8 mouse cellular contexts compared by ENCODE assay signal in genomic region chr9:65109132-65110072, GRCm38 (mm10). TPM values are rescaled to one million over a fixed set of nuclear protein-coding genes. Genes with fewer than 3 reads are reported as not detected.
DNase-seq lines count a peak whose midpoint lies in the region; ATAC-seq lines count a peak whose summit lies in the region.

No protein-coding gene starts in this region.

- H3K9ac ChIP-seq in heart, embryonic 14.5 days (ENCODE audit: low read length) = peak overlapping the region; percentile 61
- H3K9ac ChIP-seq in neural tube, embryonic 14.5 days (replicated peaks; ENCODE audit: low read depth, low read length) = peak overlapping the region; percentile 17; the same call in 1 of the 2 replicates

- no peaks in the 10 kb centered on the region for H3K27me3 ChIP-seq in heart, embryonic 14.5 days (ENCODE audit: control insufficient read depth, insufficient read depth, low read length)
- H3K27me3 ChIP-seq in limb, embryonic 10.5 days (ENCODE audit: low read depth, poor library complexity, severe bottlenecking) = peaks cover 7% of the 10 kb centered on the region
- H3K27me3 ChIP-seq in neural tube, embryonic 14.5 days (ENCODE audit: control insufficient read depth, insufficient read depth, low read length) = no peaks in the 10 kb centered on the region

- DNase-seq in heart, adult 18-20 months = no peak
- DNase-seq in cerebellum, postnatal 10 days = peak; percentile 80 to 88
- DNase-seq in gastrocnemius, postnatal 25 days = peak; percentile 61
- peak; percentile 63 for DNase-seq in limb, embryonic 10.5 days (ENCODE audit: low spot score)
- DNase-seq in kidney, postnatal 36 days = no peak

- H3K9me3 ChIP-seq in heart, embryonic 14.5 days (ENCODE audit: control insufficient read depth, low read length) = no peaks in the 10 kb centered on the region
- no peaks in the 10 kb centered on the region for H3K9me3 ChIP-seq in limb, embryonic 10.5 days (replicated peaks)
- H3K9me3 ChIP-seq in neural tube, embryonic 14.5 days (ENCODE audit: control insufficient read depth, low read length) = no peaks in the 10 kb centered on the region

- 18% methylated on average over 24 of the region's 24 CpGs for WGBS in heart, embryonic 14.5 days
- 10% methylated on average over 24 of the region's 24 CpGs for WGBS in limb, embryonic 10.5 days
- 11% methylated on average over 24 of the region's 24 CpGs for WGBS in neural tube, embryonic 14.5 days

- peak overlapping the region; percentile 59 for H3K4me2 ChIP-seq in heart, embryonic 14.5 days (ENCODE audit: low read length)
- H3K4me2 ChIP-seq in neural tube, embryonic 14.5 days (ENCODE audit: low read depth, low read length) = peak overlapping the region; percentile 39

- peak overlapping the region in 1 of 2 experiments; percentile 53; a peak in 2 of 4 replicates for H3K27ac ChIP-seq in heart, embryonic 14.5 days (replicated peaks in 1 of 2; ENCODE audit: control insufficient read depth in 1 of 2, insufficient read depth in 1 of 2, low read depth in 2 of 2, low read length in 2 of 2)
- peak overlapping the region; percentile 70 for H3K27ac ChIP-seq in limb, embryonic 10.5 days
- peak overlapping the region; percentile 53 for H3K27ac ChIP-seq in neural tube, embryonic 14.5 days (ENCODE audit: low read depth, low read length)

- no peaks in the 10 kb centered on the region for H3K36me3 ChIP-seq in heart, embryonic 14.5 days (ENCODE audit: control insufficient read depth, insufficient read depth, low read length)
- H3K36me3 ChIP-seq in limb, embryonic 10.5 days = peaks cover 6% of the 10 kb centered on the region; the same call in 1 of the 2 replicates
- H3K36me3 ChIP-seq in neural tube, embryonic 14.5 days (ENCODE audit: control insufficient read depth, insufficient read depth, low read length) = no peaks in the 10 kb centered on the region

- peaks cover 6 to 10% of the 10 kb centered on the region in 2 experiments for H3K4me1 ChIP-seq in heart, embryonic 14.5 days (ENCODE audit: control insufficient read depth in 2 of 2, insufficient read depth in 2 of 2, low read length in 2 of 2)
- H3K4me1 ChIP-seq in limb, embryonic 10.5 days = peaks cover 31% of the 10 kb centered on the region
- peaks cover 8% of the 10 kb centered on the region; the same call in 1 of the 2 replicates for H3K4me1 ChIP-seq in neural tube, embryonic 14.5 days (ENCODE audit: control insufficient read depth, insufficient read depth, low read length)

- no peak for ATAC-seq in heart, embryonic 14.5 days (ENCODE audit: insufficient number of reproducible peaks, insufficient read depth, low FRiP score, low read depth)
- ATAC-seq in neural tube, embryonic 14.5 days (ENCODE audit: low read depth) = peak; percentile 79; the same call in 1 of the 2 replicates
- ATAC-seq in monocyte, adult 5-6 weeks (replicated peaks; ENCODE audit: insufficient number of reproducible peaks, low FRiP score, low TSS enrichment, poor library complexity, severe bottlenecking) = no peak

- H3K4me3 ChIP-seq in heart, embryonic 14.5 days (ENCODE audit: control insufficient read depth in 1 of 2, insufficient read depth in 1 of 2, low read depth in 1 of 2, low read length in 2 of 2) = peak overlapping the region; percentile 15 to 18; a peak in 3 of 4 replicates
- peak overlapping the region; percentile 35 for H3K4me3 ChIP-seq in limb, embryonic 10.5 days
- no peak overlapping the region for H3K4me3 ChIP-seq in neural tube, embryonic 14.5 days (ENCODE audit: low read depth, low read length)

RNA-seq across cellular contexts. Expression of gene Igdcc4, which starts 8.1 kb away (rescaled TPM):
- polyA plus RNA-seq in heart, embryonic 14.5 days (2014; fragmentation: Nextera tagmentation; extraction: Ambion mirVana) = 12.3 and 15.7 TPM in 2 replicates
- total RNA-seq in heart, adult 18-20 months (2021) = 10 to 100 TPM; 12.3 to 13.8 TPM
- 10 to 100 TPM; 26.4 to 27.3 TPM for total RNA-seq in gastrocnemius, postnatal 25 days (2021)
- 11.1 and 11.2 TPM in 2 replicates for polyA plus RNA-seq in limb, embryonic 10.5 days (2016; fragmentation: Nextera tagmentation; extraction: Ambion mirVana)
- 15.6 and 19.4 TPM in 2 replicates for polyA plus RNA-seq in neural tube, embryonic 14.5 days (2014; fragmentation: Nextera tagmentation; extraction: Ambion mirVana)
- total RNA-seq in monocyte, adult 5-6 weeks (2017) = 0.19 TPM in 2 of 3 replicates, not detected in the other

RNA-seq across cellular contexts. Expression of gene Igdcc3, which starts 31.6 kb away (rescaled TPM):
- 0.36 and 0.63 TPM in 2 replicates for polyA plus RNA-seq in heart, embryonic 14.5 days (2014; fragmentation: Nextera tagmentation; extraction: Ambion mirVana)
- total RNA-seq in heart, adult 18-20 months (2021) = under 1 TPM; 0.15 to 0.18 TPM
- under 1 TPM; 0.21 to 0.33 TPM for total RNA-seq in gastrocnemius, postnatal 25 days (2021)
- polyA plus RNA-seq in limb, embryonic 10.5 days (2016; fragmentation: Nextera tagmentation; extraction: Ambion mirVana) = 230 and 420 TPM in 2 replicates
- 9.9 and 10.1 TPM in 2 replicates for polyA plus RNA-seq in neural tube, embryonic 14.5 days (2014; fragmentation: Nextera tagmentation; extraction: Ambion mirVana)
- total RNA-seq in monocyte, adult 5-6 weeks (2017) = not detected in 3 replicates

Comparison
In these comparisons a context has a peak if more than half of its experiments do, and no peak if none do; other contexts are left out.
1. DNase-seq: peak in cerebellum, postnatal 10 days (2 of 2), gastrocnemius, postnatal 25 days (single experiment) and limb, embryonic 10.5 days (single experiment); none in heart, adult 18-20 months (0 of 2) and kidney, postnatal 36 days (0 of 2).
2. RNA of gene Igdcc4, which starts 8.1 kb away (total RNA-seq): 26.4 to 27.3 TPM in gastrocnemius, postnatal 25 days and 12.3 to 13.8 TPM in heart, adult 18-20 months; 0.19 TPM in monocyte, adult 5-6 weeks; every median in the first group is over 10 times any median in the second.